Mouse (Mus musculus) C2C12 (cell line): ENCODE data around the gene Echdc3.

Experiments used
- CTCF ChIP-seq: IDR thresholded peaks from one replicate; pipeline ENCODE4 v1.5.1; 2011; ENCODE audit not compliant: control insufficient read depth, insufficient read depth, insufficient read length
- MAX ChIP-seq: IDR thresholded peaks from one replicate; pipeline ENCODE4 v1.6.1; 2011; ENCODE audit warnings: mild to moderate bottlenecking, control low read depth
- MYOG ChIP-seq: IDR thresholded peaks from one replicate; pipeline ENCODE4 v1.6.1; 2011; ENCODE audit not compliant: control insufficient read depth, insufficient read length; ENCODE audit errors: extremely low read depth
- USF1 ChIP-seq: IDR thresholded peaks from one replicate; pipeline ENCODE4 v1.6.1; 2011; ENCODE audit warnings: low read depth, mild to moderate bottlenecking, control low read depth, moderate library complexity

DNA sequence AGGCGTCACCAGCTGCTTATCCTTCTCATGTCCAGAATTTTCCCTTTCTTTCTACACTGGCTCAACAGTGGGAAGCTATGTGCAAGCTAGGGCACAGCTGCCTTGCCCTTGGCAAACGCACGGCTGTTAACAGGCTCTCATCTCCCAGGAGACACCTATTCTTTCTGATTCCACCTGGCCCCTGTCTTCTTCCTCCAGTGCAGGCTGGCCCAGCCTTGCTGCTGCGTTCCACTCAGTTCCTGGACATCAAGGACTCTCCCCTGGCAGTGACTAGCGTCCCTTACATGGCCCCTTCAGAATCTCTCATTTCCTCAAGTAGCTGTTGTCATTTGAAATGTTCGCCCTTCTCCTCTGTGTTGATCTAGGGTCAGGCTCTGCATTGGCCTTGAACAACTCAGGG, 20.5 kb upstream of the Echdc3 start:
- TF ChIP-seq MAX (no peak), MYOG (no peak), USF1 (no peak), CTCF (no peak)
